Mouse (Mus musculus) MEL (cell line): ENCODE measurements around the gene Snta1. TPM values are rescaled to one million over a fixed set of nuclear protein-coding genes. Genes with fewer than 3 reads are reported as not detected.

Source experiments
- DNase-seq: peaks from one replicate; pipeline ENCODE4 v3.0.0; 2011; ENCODE audit warnings: low read depth, low spot score
- H3K27ac ChIP-seq: 2 replicates; pipeline ENCODE4 v1.5.1; 2012; ENCODE audit warnings: low read depth, mild to moderate bottlenecking, control low read depth, low read length, moderate library complexity; ENCODE audit not compliant: control insufficient read depth
- H3K27me3 ChIP-seq, 2 experiments: fragments of 150-350 bp in 1 of 2; sonication (generic) in 1 of 2; 2 replicates each; pipeline ENCODE4 v1.6.1; 2012; ENCODE audit warnings: low read length in 2 of 2, mild to moderate bottlenecking in 2 of 2, improper control_type of control experiment in 1 of 2, moderate library complexity in 1 of 2; ENCODE audit not compliant: insufficient read depth in 2 of 2, control insufficient read depth in 1 of 2
- H3K36me3 ChIP-seq, 2 experiments: 2 replicates each; pipeline ENCODE4 v1.6.1; 2012 to 2014; ENCODE audit warnings: low read length in 2 of 2, improper control_type of control experiment in 1 of 2, inconsistent platforms in 1 of 2, mild to moderate bottlenecking in 1 of 2; ENCODE audit not compliant: insufficient read depth in 2 of 2, control insufficient read depth in 1 of 2
- H3K4me1 ChIP-seq, 2 experiments: fragments of 150-350 bp in 1 of 2; sonication (generic) in 1 of 2; 2 replicates each; pipeline ENCODE4 v1.6.1; 2012; ENCODE audit warnings: low read length in 2 of 2, improper control_type of control experiment in 1 of 2, mild to moderate bottlenecking in 1 of 2; ENCODE audit not compliant: insufficient read depth in 2 of 2, control insufficient read depth in 1 of 2
- H3K4me3 ChIP-seq, 2 experiments: fragments of 150-350 bp in 1 of 2; sonication (generic) in 1 of 2; 2 replicates each; pipeline ENCODE4 v1.5.1; 2012; ENCODE audit warnings: low read depth in 2 of 2, low read length in 2 of 2, mild to moderate bottlenecking in 2 of 2, moderate library complexity in 2 of 2, control low read depth in 1 of 2, improper control_type of control experiment in 1 of 2; ENCODE audit not compliant: control insufficient read depth in 1 of 2, insufficient read depth in 1 of 2
- H3K79me2 ChIP-seq: 2 replicates; pipeline ENCODE4 v1.6.1; 2012; ENCODE audit warnings: mild to moderate bottlenecking, low read length, moderate library complexity; ENCODE audit not compliant: control insufficient read depth, poor library complexity, insufficient read depth
- H3K9ac ChIP-seq: 2 replicates; pipeline ENCODE4 v1.6.1; 2012; ENCODE audit warnings: low read depth, mild to moderate bottlenecking, control low read depth, low read length, moderate library complexity; ENCODE audit not compliant: control insufficient read depth, poor library complexity, severe bottlenecking
- H3K9me3 ChIP-seq: fragments of 150-350 bp; sonication (generic); replicated peaks from 2 replicates; pipeline ENCODE4 v1.6.1; 2012; ENCODE audit warnings: mild to moderate bottlenecking, low read length, improper control_type of control experiment, moderate library complexity; ENCODE audit not compliant: insufficient read depth
- BHLHE40 ChIP-seq: IDR thresholded peaks from 2 replicates; pipeline ENCODE4 v1.6.1; 2012; ENCODE audit warnings: low read depth, mild to moderate bottlenecking, inconsistent platforms, low read length, improper control_type of control experiment, borderline replicate concordance
- CHD2 ChIP-seq: IDR thresholded peaks from 2 replicates; pipeline ENCODE4 v1.6.1; 2011; ENCODE audit warnings: low read length, improper control_type of control experiment
- CTCF ChIP-seq, 3 experiments: IDR thresholded peaks in 2 of 3; conservative IDR thresholded peaks in 1 of 3; 2 replicates each; pipeline ENCODE4 v1.5.1; 2011 to 2012; ENCODE audit warnings: low read length in 3 of 3, low read depth in 2 of 3, mild to moderate bottlenecking in 2 of 3, improper control_type of control experiment in 1 of 3, inconsistent platforms in 1 of 3, mixed read lengths in 1 of 3, moderate library complexity in 1 of 3; ENCODE audit not compliant: control insufficient read depth in 1 of 3, insufficient read depth in 1 of 3, poor library complexity in 1 of 3, severe bottlenecking in 1 of 3
- E2F4 ChIP-seq: IDR thresholded peaks from 2 replicates; pipeline ENCODE4 v1.6.1; 2011; ENCODE audit warnings: low read depth, low read length, improper control_type of control experiment, borderline replicate concordance
- ELF1 ChIP-seq: IDR thresholded peaks from 2 replicates; pipeline ENCODE4 v1.6.1; 2014; ENCODE audit warnings: low read depth, mild to moderate bottlenecking, inconsistent platforms, low read length, improper control_type of control experiment, moderate library complexity
- EP300 ChIP-seq, 2 experiments: IDR thresholded peaks; 2 replicates each; pipeline ENCODE4 v1.6.1; 2011; ENCODE audit warnings: improper control_type of control experiment in 2 of 2, low read length in 2 of 2, low read depth in 1 of 2, mild to moderate bottlenecking in 1 of 2
- ETS1 ChIP-seq: IDR thresholded peaks from 2 replicates; pipeline ENCODE4 v1.6.1; 2012; ENCODE audit warnings: low read depth, mild to moderate bottlenecking, inconsistent platforms, low read length, improper control_type of control experiment, moderate library complexity
- HCFC1 ChIP-seq: IDR thresholded peaks from 2 replicates; pipeline ENCODE4 v1.6.1; 2012; ENCODE audit warnings: low read depth, mild to moderate bottlenecking, inconsistent platforms, low read length, improper control_type of control experiment, moderate library complexity
- JUND ChIP-seq: IDR thresholded peaks from 2 replicates; pipeline ENCODE4 v1.6.1; 2011; ENCODE audit warnings: low read depth, mild to moderate bottlenecking, improper control_type of control experiment, low read length
- MAZ ChIP-seq: IDR thresholded peaks from 2 replicates; pipeline ENCODE4 v1.6.1; 2012; ENCODE audit warnings: low read depth, mild to moderate bottlenecking, inconsistent platforms, low read length, improper control_type of control experiment
- MXI1 ChIP-seq: IDR thresholded peaks from 2 replicates; pipeline ENCODE4 v1.6.1; 2011; ENCODE audit warnings: mild to moderate bottlenecking, low read depth, low read length, improper control_type of control experiment
- MYB ChIP-seq: IDR thresholded peaks from 2 replicates; pipeline ENCODE4 v1.6.1; 2011; ENCODE audit warnings: mild to moderate bottlenecking, low read depth, low read length, improper control_type of control experiment
- MYC ChIP-seq: IDR thresholded peaks from 2 replicates; pipeline ENCODE4 v1.6.1; 2011; ENCODE audit warnings: low read depth, mild to moderate bottlenecking, low read length, improper control_type of control experiment, moderate library complexity
- NELFE ChIP-seq: IDR thresholded peaks from 2 replicates; pipeline ENCODE4 v1.6.1; 2011; ENCODE audit warnings: low read depth, low read length, improper control_type of control experiment
- NRF1 ChIP-seq: IDR thresholded peaks from 2 replicates; pipeline ENCODE4 v1.6.1; 2014; ENCODE audit warnings: low read depth, mild to moderate bottlenecking, inconsistent platforms, low read length, improper control_type of control experiment, moderate library complexity; ENCODE audit not compliant: poor library complexity, insufficient read depth, severe bottlenecking
- POLR2A ChIP-seq, 2 experiments: IDR thresholded peaks; 2 replicates each; pipeline ENCODE4 v1.6.1; 2011 to 2012; ENCODE audit warnings: low read length in 2 of 2, mild to moderate bottlenecking in 2 of 2, control low read depth in 1 of 2, improper control_type of control experiment in 1 of 2, low read depth in 1 of 2, moderate library complexity in 1 of 2; ENCODE audit not compliant: control insufficient read depth in 1 of 2, insufficient read depth in 1 of 2, poor library complexity in 1 of 2
- POLR2AphosphoS5 ChIP-seq: IDR thresholded peaks from 2 replicates; pipeline ENCODE4 v1.6.1; 2012; ENCODE audit warnings: low read depth, borderline replicate concordance, mild to moderate bottlenecking, inconsistent platforms, low read length, moderate library complexity, mixed read lengths
- SIN3A ChIP-seq: IDR thresholded peaks from 2 replicates; pipeline ENCODE4 v1.6.1; 2012; ENCODE audit warnings: low read length, improper control_type of control experiment, inconsistent platforms
- SMC3 ChIP-seq: IDR thresholded peaks from 2 replicates; pipeline ENCODE4 v1.6.1; 2011; ENCODE audit warnings: low read depth, low read length, improper control_type of control experiment
- TBP ChIP-seq: IDR thresholded peaks from 2 replicates; pipeline ENCODE4 v1.8.0; 2011; ENCODE audit warnings: low read depth, low read length, improper control_type of control experiment
- TCF12 ChIP-seq: IDR thresholded peaks from 2 replicates; pipeline ENCODE4 v1.6.1; 2014; ENCODE audit warnings: low read depth, mild to moderate bottlenecking, inconsistent platforms, low read length, improper control_type of control experiment, moderate library complexity
- USF1 ChIP-seq: IDR thresholded peaks from 2 replicates; pipeline ENCODE4 v1.6.1; 2014; ENCODE audit warnings: low read depth, mild to moderate bottlenecking, inconsistent platforms, low read length, improper control_type of control experiment, moderate library complexity
- USF2 ChIP-seq, 2 experiments: IDR thresholded peaks; 2 replicates each; pipeline ENCODE4 v1.6.1; 2011 to 2012; ENCODE audit warnings: improper control_type of control experiment in 2 of 2, low read length in 2 of 2, borderline replicate concordance in 1 of 2, inconsistent platforms in 1 of 2, low read depth in 1 of 2, mild to moderate bottlenecking in 1 of 2; ENCODE audit not compliant: insufficient read depth in 1 of 2
- ZC3H11A ChIP-seq: IDR thresholded peaks from 2 replicates; pipeline ENCODE4 v1.6.1; 2012; ENCODE audit warnings: low read depth, mild to moderate bottlenecking, inconsistent platforms, low read length, improper control_type of control experiment
- ZMIZ1 ChIP-seq: IDR thresholded peaks from 2 replicates; pipeline ENCODE4 v1.6.1; 2012; ENCODE audit warnings: low read depth, mild to moderate bottlenecking, inconsistent platforms, low read length, improper control_type of control experiment, moderate library complexity
- ZNF384 ChIP-seq: IDR thresholded peaks from 2 replicates; pipeline ENCODE4 v1.6.1; 2012; ENCODE audit warnings: low read depth, mild to moderate bottlenecking, inconsistent platforms, low read length, improper control_type of control experiment
- polyA plus RNA-seq, 2 experiments: library from polyadenylated mRNA; stranded (reverse) in 1 of 2; unstranded in 1 of 2; fragments of >175 nt in 1 of 2; fragments of >200 nt in 1 of 2; gene quantifications; 2 replicates each; pipeline versions ENCODE4 v1.2.1 to v1.2.4; 2012; ENCODE audit warnings: low replicate concordance in 2 of 2, low read depth in 1 of 2; ENCODE audit not compliant: insufficient read length in 2 of 2, insufficient read depth in 1 of 2, missing spikeins in 1 of 2
- total RNA-seq: library from RNA; depleted of rRNA; stranded (reverse); fragments of 300-350 nt; gene quantifications from 2 replicates; pipeline ENCODE4 v1.2.3, GENCODE M21; 2012

The Snta1 gene
- total and polyA plus RNA-seq, 3 experiments = 2.7 to 6.7 TPM; not detected in 1

- peaks cover 0 to 25% of the 10 kb centered on the region in 2 experiments; a peak in 2 of 4 replicates for H3K36me3 ChIP-seq
- peak within 1 kb of the TSS; percentile 46 for H3K27ac ChIP-seq
- peaks cover 31% of the 10 kb centered on the region for H3K79me2 ChIP-seq
- H3K9ac ChIP-seq = peak within 1 kb of the TSS; percentile 99
- H3K4me1 ChIP-seq = peaks cover 2 to 15% of the 10 kb centered on the region in 2 experiments; a peak in 3 of 4 replicates
- peak within 1 kb of the TSS; percentile 96 to 99 for H3K4me3 ChIP-seq
- no peaks in the 10 kb centered on the region for H3K9me3 ChIP-seq
- TF ChIP-seq USF2 (IDR thresholded peaks at IDR 0.05; ENCODE audit: borderline replicate concordance in 1 of 2, insufficient read depth in 1 of 2, low read depth in 1 of 2, low read length in 2 of 2) = no peak
- no peak for TF ChIP-seq MYB
- TF ChIP-seq ZMIZ1 = no peak
- TF ChIP-seq EP300 (IDR thresholded peaks at IDR 0.05; ENCODE audit: low read depth in 1 of 2, low read length in 2 of 2) = no peak
- TF ChIP-seq CTCF (IDR thresholded peaks at IDR 0.05 in 2 of 3, conservative IDR thresholded peaks at IDR 0.05 in 1 of 3; ENCODE audit: control insufficient read depth in 1 of 3, insufficient read depth in 1 of 3, low read depth in 2 of 3, low read length in 3 of 3, poor library complexity in 1 of 3, severe bottlenecking in 1 of 3) = no peak
- no peak for TF ChIP-seq E2F4
- TF ChIP-seq ELF1 = no peak
- no peak for TF ChIP-seq ZNF384
- no peak for TF ChIP-seq CHD2
- peak; percentile 31; the same call in 1 of the 2 replicates for TF ChIP-seq MXI1
- no peak for TF ChIP-seq JUND
- TF ChIP-seq BHLHE40 = no peak
- TF ChIP-seq NELFE = peak; percentile 26; the same call in 1 of the 2 replicates
- TF ChIP-seq SIN3A = peak; percentile 58; the same call in 1 of the 2 replicates
- no peak for TF ChIP-seq ZC3H11A
- TF ChIP-seq ETS1 = 0 out of 2 replicates have a peak, but pooled peaks have one; percentile 15
- no peak for TF ChIP-seq POLR2AphosphoS5
- H3K27me3 ChIP-seq = no peaks in the 10 kb centered on the region
- peak; percentile 75 for DNase-seq
Observed at GRCm38 (mm10) chr2:154436458-154437190, 28.7 kb upstream of the Snta1 start, which contains the start of gene Cbfa2t2. Cbfa2t2 (plus strand) TSS chr2:154436481.

DNA sequence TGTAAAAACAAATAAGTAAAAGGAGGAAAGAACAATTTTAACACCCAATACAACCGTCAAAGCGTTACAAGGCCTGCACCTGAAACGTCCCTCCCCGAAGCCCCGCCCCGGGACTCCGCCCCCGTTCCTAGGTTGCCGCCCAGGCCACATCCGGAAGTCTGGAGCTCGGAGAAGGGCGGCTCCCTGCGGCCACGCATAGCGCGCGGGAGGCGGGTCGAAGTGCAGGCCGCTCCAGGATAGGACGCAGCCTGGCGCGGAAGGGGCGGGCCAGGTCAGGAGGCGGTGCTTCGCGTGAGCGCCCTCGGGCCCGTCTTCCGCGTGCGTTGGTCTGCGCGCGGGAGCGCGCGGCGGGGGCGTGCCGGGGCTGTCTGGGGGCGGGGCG lies 28.2 kb upstream of the Snta1 start:
- Histone ChIP-seq H3K9ac (peak overlapping the region; percentile 67), H3K9me3 (no peaks in the 10 kb centered on the region), H3K27me3 (no peaks in the 10 kb centered on the region), H3K27ac (peak overlapping the region; percentile 20; the same call in 1 of the 2 replicates), H3K79me2 (peaks cover 31% of the 10 kb centered on the region), H3K4me1 (peaks cover 2 to 16% of the 10 kb centered on the region in 2 experiments; a peak in 3 of 4 replicates), H3K4me3 (peak overlapping the region; percentile 45 to 62), H3K36me3 (peaks cover 0 to 25% of the 10 kb centered on the region in 2 experiments; a peak in 2 of 4 replicates)
- DNase-seq = peak; percentile 98
- TF ChIP-seq MXI1 = peak; percentile 20; the same call in 1 of the 2 replicates
- TF ChIP-seq TCF12 = 0 out of 2 replicates have a peak, but pooled peaks have one; percentile 3
- 0 out of 2 replicates have a peak, but pooled peaks have one; percentile 48 for TF ChIP-seq TBP
- TF ChIP-seq POLR2A (IDR thresholded peaks at IDR 0.05; ENCODE audit: control insufficient read depth in 1 of 2, insufficient read depth in 1 of 2, low read depth in 1 of 2, low read length in 2 of 2, poor library complexity in 1 of 2) = peak in 1 of 2 experiments; percentile 50; a peak in 1 of 4 replicates
- no peak for TF ChIP-seq MYC
- peak; percentile 70 for TF ChIP-seq HCFC1
- TF ChIP-seq USF1 = 0 out of 2 replicates have a peak, but pooled peaks have one; percentile 25
- TF ChIP-seq CHD2 = no peak
- no peak for TF ChIP-seq BHLHE40
- peak; percentile 6; the same call in 1 of the 2 replicates for TF ChIP-seq NELFE
- 0 out of 2 replicates have a peak, but pooled peaks have one; percentile 39 for TF ChIP-seq NRF1
- TF ChIP-seq MAZ = no peak
- no peak for TF ChIP-seq SMC3
- TF ChIP-seq USF2 (IDR thresholded peaks at IDR 0.05; ENCODE audit: borderline replicate concordance in 1 of 2, insufficient read depth in 1 of 2, low read depth in 1 of 2, low read length in 2 of 2) = no peak
- TF ChIP-seq ELF1 = peak; percentile 93
- no peak for TF ChIP-seq POLR2AphosphoS5
- no peak for TF ChIP-seq EP300 (IDR thresholded peaks at IDR 0.05; ENCODE audit: low read depth in 1 of 2, low read length in 2 of 2)
